Mouse (Mus musculus) B cell, adult 67 days (primary cell): ENCODE data around the gene Caln1. TPM values are rescaled to one million over a fixed set of nuclear protein-coding genes. Genes with fewer than 3 reads are reported as not detected.

Source experiments
- total RNA-seq, 2 experiments: library from RNA; stranded (reverse); gene quantifications; 4 replicates each; pipeline ENCODE4 v1.2.4; 2023

Caln1 gene
- not detected for total RNA-seq

GRCm38 (mm10) chr5:130369237-130369636 lies at the start of gene Caln1:
Gene Caln1, plus strand, starts transcription at chr5:130369455.

GRCm38 (mm10) chr5:130384222-130384912 lies 15.1 kb downstream of the Caln1 start, which contains the start of gene A330070K13Rik:
Gene A330070K13Rik, minus strand, starts transcription at chr5:130384631.

Other genes starting within 250 kb of the Caln1 start
- gene Kctd7, start 224.6 kb upstream of the Caln1 start, total RNA-seq: 1 to 10 TPM; 4.4 to 4.6 TPM
- gene Rabgef1, start 197.7 kb upstream of the Caln1 start, total RNA-seq: 10 to 100 TPM; 59.4 to 70.2 TPM
- 10 to 100 TPM; 65.8 to 67.0 TPM for gene Tmem248, start 152.4 kb upstream of the Caln1 start, total RNA-seq
- gene Sbds, start 113.9 kb upstream of the Caln1 start, total RNA-seq: 100 to 1,000 TPM; 108 to 126 TPM
- 10 to 100 TPM; 28.8 to 28.9 TPM for gene Tyw1, start 113.8 kb upstream of the Caln1 start, total RNA-seq
- gene A330070K13Rik, start 15.2 kb downstream of the Caln1 start, total RNA-seq: not detected